Comparison of ENCODE assay signal across 26 mouse cellular contexts in genomic region chr7:34774947-34775346, GRCm38 (mm10). TPM values are rescaled to one million over a fixed set of nuclear protein-coding genes. Genes with fewer than 3 reads are reported as not detected.
DNase-seq lines count a peak whose midpoint lies in the region; ATAC-seq and TF ChIP-seq lines count a peak whose summit lies in the region.
"Had no signal": no experiment of that assay in that cellular context is flagged by ENCODE, and none has a peak within 500 bp of the region (broad histone marks: within the 10 kb centered on the region; RNA-seq: fewer than 3 reads in every experiment).

No protein-coding gene starts in this region.

- H3K27ac ChIP-seq in hindbrain, embryonic 11.5 days (ENCODE audit: low read depth, low read length) = no peak overlapping the region
- no peak overlapping the region for H3K27ac ChIP-seq in hindbrain, postnatal 0 days
- 0 out of 2 replicates have a peak overlapping the region, but pooled peaks have one; percentile 2 for H3K27ac ChIP-seq in midbrain, embryonic 13.5 days
- H3K27ac ChIP-seq in midbrain, embryonic 11.5 days (ENCODE audit: low read depth, low read length) = no peak overlapping the region
- H3K27ac ChIP-seq in ES-E14 (ENCODE audit: insufficient read depth, low read depth, low read length, poor library complexity, severe bottlenecking) = no peak overlapping the region
- peak overlapping the region; percentile 77; the same call in 1 of the 2 replicates for H3K27ac ChIP-seq in neural tube, embryonic 14.5 days (ENCODE audit: low read depth, low read length)
- H3K27ac ChIP-seq: embryonic facial prominence, embryonic 13.5 days; heart, embryonic 15.5 days; left cerebral cortex, adult 2 months; macrophage had no signal

- peak; percentile 33; the same call in 1 of the 2 replicates for ATAC-seq in hindbrain, embryonic 11.5 days (ENCODE audit: low FRiP score)
- no peak for ATAC-seq in hindbrain, postnatal 0 days
- no peak for ATAC-seq in midbrain, embryonic 13.5 days
- no peak for ATAC-seq in midbrain, embryonic 11.5 days (ENCODE audit: low FRiP score)
- no peak for ATAC-seq in neural tube, embryonic 14.5 days (ENCODE audit: low read depth)
- ATAC-seq: intestine, embryonic 16.5 days; liver, postnatal 0 days; lung, postnatal 0 days had no signal

- no peak overlapping the region for H3K4me2 ChIP-seq in hindbrain, embryonic 11.5 days (replicated peaks; ENCODE audit: low read depth, low read length)
- H3K4me2 ChIP-seq in hindbrain, postnatal 0 days (ENCODE audit: low read depth, low read length) = no peak overlapping the region
- H3K4me2 ChIP-seq in midbrain, embryonic 13.5 days (replicated peaks) = no peak overlapping the region
- no peak overlapping the region for H3K4me2 ChIP-seq in midbrain, embryonic 11.5 days
- H3K4me2 ChIP-seq in neural tube, embryonic 14.5 days (ENCODE audit: low read depth, low read length) = no peak overlapping the region
- H3K4me2 ChIP-seq: heart, embryonic 15.5 days had no signal

- no peaks in the 10 kb centered on the region for H3K36me3 ChIP-seq in hindbrain, embryonic 11.5 days (ENCODE audit: control insufficient read depth, insufficient read depth, low read length)
- H3K36me3 ChIP-seq in hindbrain, postnatal 0 days (ENCODE audit: insufficient read depth, low read length) = no peaks in the 10 kb centered on the region
- no peaks in the 10 kb centered on the region for H3K36me3 ChIP-seq in midbrain, embryonic 13.5 days
- H3K36me3 ChIP-seq in midbrain, embryonic 11.5 days (ENCODE audit: control insufficient read depth, insufficient read depth, low read length) = no peaks in the 10 kb centered on the region
- no peaks in the 10 kb centered on the region for H3K36me3 ChIP-seq in ES-E14 (ENCODE audit: control insufficient read depth, insufficient read depth, low read length, poor library complexity, severe bottlenecking)
- H3K36me3 ChIP-seq in neural tube, embryonic 14.5 days (ENCODE audit: control insufficient read depth, insufficient read depth, low read length) = no peaks in the 10 kb centered on the region
- H3K36me3 ChIP-seq: embryonic facial prominence, embryonic 13.5 days; heart, embryonic 15.5 days had no signal

- no peak overlapping the region for H3K9ac ChIP-seq in hindbrain, embryonic 11.5 days (ENCODE audit: low read depth, low read length)
- H3K9ac ChIP-seq in hindbrain, postnatal 0 days (replicated peaks; ENCODE audit: low read length) = no peak overlapping the region
- no peak overlapping the region for H3K9ac ChIP-seq in midbrain, embryonic 13.5 days (replicated peaks)
- H3K9ac ChIP-seq in midbrain, embryonic 11.5 days (ENCODE audit: low read length) = no peak overlapping the region
- 0 out of 2 replicates have a peak overlapping the region, but pooled peaks have one; percentile 2 for H3K9ac ChIP-seq in ES-E14 (ENCODE audit: insufficient read depth, low read depth, low read length, poor library complexity, severe bottlenecking)
- no peak overlapping the region for H3K9ac ChIP-seq in neural tube, embryonic 14.5 days (replicated peaks; ENCODE audit: low read depth, low read length)
- H3K9ac ChIP-seq: heart, embryonic 15.5 days; liver, postnatal 0 days had no signal

- peaks cover 2% of the 10 kb centered on the region; the same call in 1 of the 2 replicates for H3K4me1 ChIP-seq in hindbrain, embryonic 11.5 days (replicated peaks; ENCODE audit: control insufficient read depth, insufficient read depth, low read length)
- peaks cover 13% of the 10 kb centered on the region for H3K4me1 ChIP-seq in hindbrain, postnatal 0 days (ENCODE audit: insufficient read depth, low read length)
- peaks cover 49% of the 10 kb centered on the region for H3K4me1 ChIP-seq in midbrain, embryonic 13.5 days (replicated peaks)
- H3K4me1 ChIP-seq in midbrain, embryonic 11.5 days (ENCODE audit: control insufficient read depth, insufficient read depth, low read length) = peaks cover 5% of the 10 kb centered on the region
- H3K4me1 ChIP-seq in ES-E14 (ENCODE audit: control insufficient read depth in 2 of 2, insufficient read depth in 2 of 2, low read length in 2 of 2, poor library complexity in 1 of 2) = peaks cover 0 to 9% of the 10 kb centered on the region in 2 experiments; a peak in 2 of 4 replicates
- H3K4me1 ChIP-seq in neural tube, embryonic 14.5 days (ENCODE audit: control insufficient read depth, insufficient read depth, low read length) = peaks cover 26% of the 10 kb centered on the region; the same call in 1 of the 2 replicates
- H3K4me1 ChIP-seq: heart, embryonic 15.5 days had no signal

- in situ Hi-C loops in ES-E14 (cut with MboI; ENCODE audit: low sequenced_read_pairs in 2 of 2, unreplicated experiment in 2 of 2) = loop anchor here in 1 of 2 experiments (10.0 kb wide), 1 partner anchor 60 kb away; no protein-coding TSS in a partner anchor

- no peaks in the 10 kb centered on the region for H3K9me3 ChIP-seq in hindbrain, embryonic 11.5 days (ENCODE audit: control insufficient read depth, low read length)
- H3K9me3 ChIP-seq in hindbrain, postnatal 0 days (ENCODE audit: low read length) = no peaks in the 10 kb centered on the region
- H3K9me3 ChIP-seq in midbrain, embryonic 13.5 days = no peaks in the 10 kb centered on the region
- H3K9me3 ChIP-seq in midbrain, embryonic 11.5 days (ENCODE audit: control insufficient read depth, low read length) = no peaks in the 10 kb centered on the region
- no peaks in the 10 kb centered on the region for H3K9me3 ChIP-seq in ES-E14 (ENCODE audit: control insufficient read depth, insufficient read depth, low read depth, low read length)
- H3K9me3 ChIP-seq in neural tube, embryonic 14.5 days (ENCODE audit: control insufficient read depth, low read length) = no peaks in the 10 kb centered on the region
- H3K9me3 ChIP-seq: embryonic facial prominence, embryonic 13.5 days; heart, embryonic 15.5 days had no signal

- no peak overlapping the region for H3K4me3 ChIP-seq in hindbrain, embryonic 11.5 days (ENCODE audit: low read depth, low read length)
- H3K4me3 ChIP-seq in hindbrain, postnatal 0 days (ENCODE audit: low read length) = no peak overlapping the region
- no peak overlapping the region for H3K4me3 ChIP-seq in midbrain, embryonic 13.5 days (replicated peaks)
- H3K4me3 ChIP-seq in midbrain, embryonic 11.5 days (ENCODE audit: low read depth, low read length) = no peak overlapping the region
- H3K4me3 ChIP-seq in ES-E14 (ENCODE audit: insufficient read depth in 1 of 2, low read depth in 1 of 2, low read length in 2 of 2, poor library complexity in 1 of 2, severe bottlenecking in 1 of 2) = 0 out of 4 replicates have a peak overlapping the region, but pooled peaks of 1 of the 2 experiments have one; percentile 9
- H3K4me3 ChIP-seq in neural tube, embryonic 14.5 days (ENCODE audit: low read depth, low read length) = no peak overlapping the region
- H3K4me3 ChIP-seq: embryonic facial prominence, embryonic 13.5 days; erythroblast, embryonic 14.5 days; heart, embryonic 15.5 days had no signal

- H3K27me3 ChIP-seq in hindbrain, embryonic 11.5 days (ENCODE audit: control insufficient read depth, insufficient read depth, low read length) = no peaks in the 10 kb centered on the region
- no peaks in the 10 kb centered on the region for H3K27me3 ChIP-seq in hindbrain, postnatal 0 days (ENCODE audit: insufficient read depth, low read length)
- H3K27me3 ChIP-seq in midbrain, embryonic 13.5 days = no peaks in the 10 kb centered on the region
- no peaks in the 10 kb centered on the region for H3K27me3 ChIP-seq in midbrain, embryonic 11.5 days (ENCODE audit: control insufficient read depth, insufficient read depth, low read length)
- H3K27me3 ChIP-seq in neural tube, embryonic 14.5 days (ENCODE audit: control insufficient read depth, insufficient read depth, low read length) = no peaks in the 10 kb centered on the region
- H3K27me3 ChIP-seq: CH12.LX; embryonic facial prominence, embryonic 13.5 days had no signal

- 83% methylated on average over 4 of the region's 4 CpGs for WGBS in hindbrain, embryonic 11.5 days
- WGBS in hindbrain, postnatal 0 days = 77% methylated on average over 4 of the region's 4 CpGs
- WGBS in midbrain, embryonic 13.5 days = 72% methylated on average over 4 of the region's 4 CpGs
- 85% methylated on average over 4 of the region's 4 CpGs for WGBS in midbrain, embryonic 11.5 days
- WGBS in neural tube, embryonic 14.5 days = 79% methylated on average over 4 of the region's 4 CpGs

- TF ChIP-seq CTCF in hindbrain, postnatal 0 days (IDR thresholded peaks at IDR 0.05; ENCODE audit: low read depth) = no peak

- DNase-seq in hindbrain, embryonic 11.5 days (ENCODE audit: low spot score) = no peak
- DNase-seq in hindbrain, postnatal 0 days (ENCODE audit: low spot score) = no peak
- no peak for DNase-seq in midbrain, embryonic 11.5 days (ENCODE audit: low spot score, missing footprints)
- peak; percentile 25 for DNase-seq in ES-E14 (ENCODE audit: low read depth, low spot score)
- no peak for DNase-seq in gastrocnemius, adult 18-20 months (ENCODE audit: low spot score)
- DNase-seq: adrenal gland, postnatal 25 days; B cell, adult 2 months; cerebellum, adult 8-10 months; cerebellum, postnatal 36 days; embryo, embryonic 11 days; heart, postnatal 4 days; kidney, postnatal 36 days; liver; liver, postnatal 0 days; thymus, postnatal 14 days had no signal

TF ChIP-seq in ES-E14, 5 proteins besides CTCF, POLR2A, EP300 and RAD21:
- no peak for TF ChIP-seq MAFK (IDR thresholded peaks at IDR 0.05; ENCODE audit: insufficient read depth, low read depth, low read length)
- TF ChIP-seq CHD2 (IDR thresholded peaks at IDR 0.05; ENCODE audit: low read depth, low read length) = no peak
- no peak for TF ChIP-seq ZNF384 (IDR thresholded peaks at IDR 0.05; ENCODE audit: low read depth, low read length)
- no peak for TF ChIP-seq HCFC1 (IDR thresholded peaks at IDR 0.05; ENCODE audit: borderline replicate concordance, insufficient read depth, low read length)
- no peak for TF ChIP-seq ZC3H11A (IDR thresholded peaks at IDR 0.05; ENCODE audit: borderline replicate concordance, low read depth, low read length)

RNA-seq across cellular contexts. Expression of gene Chst8, which starts 37.6 kb away (rescaled TPM):
- polyA plus RNA-seq in hindbrain, embryonic 11.5 days (2014; fragmentation: Nextera tagmentation; extraction: Ambion mirVana) = 13.5 and 16.8 TPM in 2 replicates
- 27.8 and 38.6 TPM in 2 replicates for total RNA-seq in hindbrain, postnatal 0 days (2014; rRNA removed)
- 9.8 and 10.0 TPM in 2 replicates for polyA plus RNA-seq in hindbrain, postnatal 0 days (2015; fragmentation: Nextera tagmentation; extraction: Ambion mirVana)
- polyA plus RNA-seq in midbrain, embryonic 13.5 days (2015; fragmentation: Nextera tagmentation; extraction: Ambion mirVana) = 20.5 and 21.2 TPM in 2 replicates
- 9.6 and 10.1 TPM in 2 replicates for polyA plus RNA-seq in midbrain, embryonic 11.5 days (2014; fragmentation: Nextera tagmentation; extraction: Ambion mirVana)
- 2.7 and 3.5 TPM in 2 replicates for total RNA-seq in ES-E14 (2012; rRNA removed)
- polyA plus RNA-seq in neural tube, embryonic 14.5 days (2014; fragmentation: Nextera tagmentation; extraction: Ambion mirVana) = 9.7 and 16.9 TPM in 2 replicates
- total RNA-seq in gastrocnemius, adult 18-20 months (2021) = under 1 TPM; 0.45 to 0.84 TPM
- polyA plus RNA-seq: erythroblast, embryonic 14.5 days; macrophage; testis, adult 2 months had no signal

Comparison
In these comparisons a context has a peak if more than half of its experiments do, and no peak if none do; other contexts are left out.
1. H3K27ac ChIP-seq: peak in midbrain, embryonic 13.5 days (single experiment) and neural tube, embryonic 14.5 days (single experiment); none in hindbrain, embryonic 11.5 days (single experiment), hindbrain, postnatal 0 days (single experiment), midbrain, embryonic 11.5 days (single experiment) and ES-E14 (single experiment).